Mouse (Mus musculus) bone marrow macrophage, adult 2 months (primary cell): ENCODE results near the gene Mrpl4.

Source experiments
- CTCF ChIP-seq: IDR thresholded peaks from 2 replicates; pipeline ENCODE4 v1.5.1; 2012; ENCODE audit warnings: low read depth, mild to moderate bottlenecking, low read length, moderate library complexity
- POLR2A ChIP-seq: IDR thresholded peaks from 2 replicates; pipeline ENCODE4 v1.6.1; 2012; ENCODE audit warnings: mild to moderate bottlenecking, low read depth, low read length, borderline replicate concordance

GRCm38 (mm10) chr9:21043563-21043962 is 41.0 kb downstream of the Mrpl4 start:
- TF ChIP-seq POLR2A (no peak), CTCF (no peak)
